Mouse (Mus musculus) small intestine, adult 2 months (tissue): Measurements from ENCODE around the gene Tm9sf4.

Experiments
- CTCF ChIP-seq: fragments of 200-500 bp; IDR thresholded peaks from 2 replicates; pipeline ENCODE4 v1.5.1; 2012; ENCODE audit warnings: low read depth, mild to moderate bottlenecking, control low read depth, inconsistent platforms, low read length, moderate library complexity, mixed read lengths; ENCODE audit not compliant: insufficient replicate concordance, insufficient read length; ENCODE audit errors: extremely low read depth
- POLR2A ChIP-seq: fragments of 200-500 bp; IDR thresholded peaks from 2 replicates; pipeline ENCODE4 v1.6.1; 2012; ENCODE audit warnings: low read depth, mild to moderate bottlenecking, control low read depth, inconsistent platforms, low read length, moderate library complexity

- no peak for TF ChIP-seq POLR2A
- TF ChIP-seq CTCF, result no peak
Observed at GRCm38 (mm10) chr2:153194255-153194654, 33.2 kb downstream of the Tm9sf4 start.
